In genomic region chr3:101212403-101213211, GRCm38 (mm10) we compare ENCODE assay signal across 8 mouse cellular contexts.
DNase-seq lines count a peak whose midpoint lies in the region; ATAC-seq lines count a peak whose summit lies in the region.

No protein-coding gene starts in this region.

- no peaks in the 10 kb centered on the region for H3K27me3 ChIP-seq in embryonic facial prominence, embryonic 12.5 days
- no peaks in the 10 kb centered on the region for H3K27me3 ChIP-seq in intestine, embryonic 16.5 days (replicated peaks; ENCODE audit: control insufficient read depth, insufficient read depth, low read length)

- H3K27ac ChIP-seq in embryonic facial prominence, embryonic 12.5 days = peak overlapping the region; percentile 79
- peak overlapping the region; percentile 91 for H3K27ac ChIP-seq in intestine, embryonic 16.5 days (ENCODE audit: low read length)

- no peak overlapping the region for H3K4me3 ChIP-seq in embryonic facial prominence, embryonic 12.5 days
- H3K4me3 ChIP-seq in intestine, embryonic 16.5 days (ENCODE audit: low read length) = no peak overlapping the region

- no peaks in the 10 kb centered on the region for H3K36me3 ChIP-seq in embryonic facial prominence, embryonic 12.5 days
- H3K36me3 ChIP-seq in intestine, embryonic 16.5 days (ENCODE audit: control insufficient read depth, insufficient read depth, low read length) = no peaks in the 10 kb centered on the region

- WGBS in embryonic facial prominence, embryonic 12.5 days = 17% methylated on average over 12 of the region's 12 CpGs
- 9% methylated on average over 12 of the region's 12 CpGs for WGBS in intestine, embryonic 16.5 days

- H3K9me3 ChIP-seq in embryonic facial prominence, embryonic 12.5 days = no peaks in the 10 kb centered on the region
- no peaks in the 10 kb centered on the region for H3K9me3 ChIP-seq in intestine, embryonic 16.5 days (ENCODE audit: control insufficient read depth, low read length)

- H3K4me2 ChIP-seq in embryonic facial prominence, embryonic 12.5 days (replicated peaks) = peak overlapping the region; percentile 21
- H3K4me2 ChIP-seq in intestine, embryonic 16.5 days (ENCODE audit: low read depth, low read length) = peak overlapping the region; percentile 34; the same call in 1 of the 2 replicates

- peak; percentile 74 for ATAC-seq in embryonic facial prominence, embryonic 12.5 days (ENCODE audit: insufficient number of reproducible peaks, insufficient read depth, low FRiP score, low TSS enrichment)
- peak; percentile 86 for ATAC-seq in intestine, embryonic 16.5 days

- DNase-seq in ovary, postnatal 36 days (ENCODE audit: low spot score) = peak; percentile 29
- DNase-seq in ovary, adult 18-20 months (ENCODE audit: low spot score) = no peak
- DNase-seq in heart, adult 8-10 months (ENCODE audit: low spot score) = peak; percentile 27
- DNase-seq in neural tube, embryonic 10.5 days (ENCODE audit: extremely low spot score, low spot score) = peak; percentile 62
- DNase-seq in spleen, postnatal 10 days (ENCODE audit: low spot score in 2 of 2) = no peak
- DNase-seq in kidney, adult 11 months = no peak

- peaks cover 20% of the 10 kb centered on the region for H3K4me1 ChIP-seq in embryonic facial prominence, embryonic 12.5 days
- H3K4me1 ChIP-seq in intestine, embryonic 16.5 days (ENCODE audit: control insufficient read depth, insufficient read depth, low read length) = peaks cover 21% of the 10 kb centered on the region

- no peak overlapping the region; the same call in 1 of the 2 replicates for H3K9ac ChIP-seq in embryonic facial prominence, embryonic 12.5 days
- H3K9ac ChIP-seq in intestine, embryonic 16.5 days (ENCODE audit: low read depth, low read length) = peak overlapping the region; percentile 62

Comparison
In these comparisons a context has a peak if more than half of its experiments do, and no peak if none do; other contexts are left out.
1. DNase-seq: peak in ovary, postnatal 36 days (single experiment), heart, adult 8-10 months (single experiment) and neural tube, embryonic 10.5 days (single experiment); none in ovary, adult 18-20 months (single experiment), spleen, postnatal 10 days (0 of 2) and kidney, adult 11 months (single experiment).